In genomic region chr6:48443592-48444309, GRCm38 (mm10) we compare ENCODE assay signal across 8 mouse cellular contexts. TPM values are rescaled to one million over a fixed set of nuclear protein-coding genes. Genes with fewer than 3 reads are reported as not detected.
DNase-seq lines count a peak whose midpoint lies in the region; ATAC-seq and TF ChIP-seq lines count a peak whose summit lies in the region.

No protein-coding gene starts in this region.

- peak overlapping the region; percentile 89 for H3K4me3 ChIP-seq in gastrocnemius, adult 2 months
- peak overlapping the region; percentile 81 for H3K4me3 ChIP-seq in hindbrain, postnatal 0 days (ENCODE audit: low read length)
- H3K4me3 ChIP-seq in macrophage (ENCODE audit: inconsistent target): peak overlapping the region; percentile 70

- no peak for TF ChIP-seq CTCF in gastrocnemius, adult 2 months (IDR thresholded peaks at IDR 0.05)
- no peak for TF ChIP-seq CTCF in hindbrain, postnatal 0 days (IDR thresholded peaks at IDR 0.05; ENCODE audit: low read depth)

- H3K36me3 ChIP-seq in hindbrain, postnatal 0 days (ENCODE audit: insufficient read depth, low read length): peaks cover 10% of the 10 kb centered on the region
- H3K36me3 ChIP-seq in macrophage (ENCODE audit: inconsistent target): peaks cover 37% of the 10 kb centered on the region

- intact Hi-C loops in gastrocnemius, adult 2 months (cut with DNase I): loop anchor here (2.0 to 5.0 kb wide), 2 partner anchors 46 to 61 kb away; partner anchors contain the start of gene Krba1

- peaks cover 5% of the 10 kb centered on the region for H3K4me1 ChIP-seq in hindbrain, postnatal 0 days (ENCODE audit: insufficient read depth, low read length)

- WGBS in hindbrain, postnatal 0 days: 3% methylated on average over 17 of the region's 19 CpGs
- WGBS in macrophage (ENCODE audit: missing documents): 11% methylated on average over 17 of the region's 19 CpGs

- no peaks in the 10 kb centered on the region for H3K9me3 ChIP-seq in hindbrain, postnatal 0 days (ENCODE audit: low read length)

- H3K27ac ChIP-seq in gastrocnemius, adult 2 months: peak overlapping the region; percentile 96
- H3K27ac ChIP-seq in hindbrain, postnatal 0 days: peak overlapping the region; percentile 90
- H3K27ac ChIP-seq in macrophage: peak overlapping the region; percentile 48

- H3K79me2 ChIP-seq in macrophage (ENCODE audit: inconsistent target): no peaks in the 10 kb centered on the region; the same call in 1 of the 2 replicates

- peak; percentile 97 for DNase-seq in R1 (ENCODE audit: low read depth, low spot score)
- DNase-seq in cerebellum, postnatal 10 days: peak; percentile 98 to 99
- peak; percentile 96 for DNase-seq in gastrocnemius, adult 2 months
- DNase-seq in hindbrain, postnatal 0 days (ENCODE audit: low spot score): peak; percentile 96
- peak; percentile 76 to 77 for DNase-seq in left cerebral cortex, adult 18-20 months (ENCODE audit: low spot score in 2 of 2)
- peak; percentile 88 for DNase-seq in right cerebral cortex, postnatal 14 days
- peak; percentile 95 for DNase-seq in urinary bladder, postnatal 25 days (ENCODE audit: low spot score)

- no peaks in the 10 kb centered on the region for H3K27me3 ChIP-seq in hindbrain, postnatal 0 days (ENCODE audit: insufficient read depth, low read length)

- ATAC-seq in hindbrain, postnatal 0 days: peak; percentile 87

- peak overlapping the region; percentile 91 for H3K4me2 ChIP-seq in hindbrain, postnatal 0 days (ENCODE audit: low read depth, low read length)

- peak overlapping the region; percentile 78 for H3K9ac ChIP-seq in hindbrain, postnatal 0 days (replicated peaks; ENCODE audit: low read length)

RNA-seq across cellular contexts. Expression of gene Zfp467, which starts 1.9 kb away (rescaled TPM):
- 10 to 100 TPM; 45.4 to 52.3 TPM for total RNA-seq in gastrocnemius, adult 2 months (2021)
- total RNA-seq in hindbrain, postnatal 0 days (2014; rRNA removed): 27.5 and 61.1 TPM in 2 replicates
- 39.1 and 39.4 TPM in 2 replicates for polyA plus RNA-seq in hindbrain, postnatal 0 days (2015; fragmentation: Nextera tagmentation; extraction: Ambion mirVana)
- total RNA-seq in left cerebral cortex, adult 18-20 months (2021): 10 to 100 TPM; 30.9 to 31.6 TPM
- total RNA-seq in macrophage (2018; cell fraction: chromatin; rRNA removed): 10 to 100 TPM in 19 of 26 experiments, 1 to 10 TPM in 7; 3.4 to 46.3 (median 23.6) TPM
- 10 to 100 TPM in 25 of 26 experiments, 1 to 10 TPM in 1; 9.7 to 31.9 (median 21.3) TPM for total RNA-seq in macrophage (2018; cell fraction: cytosol; rRNA removed)
- total RNA-seq in macrophage (2018; cell fraction: nucleus; rRNA removed): 10 to 100 TPM in 19 of 26 experiments, 1 to 10 TPM in 7; 3.3 to 39.3 (median 19.9) TPM
- 13.5 to 23.8 TPM (median 17.5 TPM) in 3 replicates for polyA plus RNA-seq in macrophage (2018)

RNA-seq across cellular contexts. Expression of gene Sspo, which starts 4.3 kb away (rescaled TPM):
- total RNA-seq in gastrocnemius, adult 2 months (2021): under 1 TPM; 0.50 to 0.69 TPM
- 0.73 and 0.86 TPM in 2 replicates for total RNA-seq in hindbrain, postnatal 0 days (2014; rRNA removed)
- polyA plus RNA-seq in hindbrain, postnatal 0 days (2015; fragmentation: Nextera tagmentation; extraction: Ambion mirVana): 0.10 and 0.38 TPM in 2 replicates
- total RNA-seq in left cerebral cortex, adult 18-20 months (2021): 1 to 10 TPM in 1 of 2 experiments, under 1 TPM in 1; 0.16 to 1.1 TPM
- total RNA-seq in macrophage (2018; cell fraction: chromatin; rRNA removed): under 1 TPM in 19 of 26 experiments, not detected in 7; 0.04 to 0.23 (median 0.10) TPM
- total RNA-seq in macrophage (2018; cell fraction: cytosol; rRNA removed): under 1 TPM in 1 of 26 experiments, not detected in 25; under 0.01 TPM
- total RNA-seq in macrophage (2018; cell fraction: nucleus; rRNA removed): under 1 TPM in 5 of 26 experiments, not detected in 21; 0.04 to 0.22 (median 0.06) TPM
- polyA plus RNA-seq in macrophage (2018): not detected in 3 replicates

RNA-seq across cellular contexts. Expression of gene Krba1, which starts 48.4 kb away (rescaled TPM):
- 10 to 100 TPM; 18.7 to 21.0 TPM for total RNA-seq in gastrocnemius, adult 2 months (2021)
- total RNA-seq in hindbrain, postnatal 0 days (2014; rRNA removed): 38.4 and 49.8 TPM in 2 replicates
- polyA plus RNA-seq in hindbrain, postnatal 0 days (2015; fragmentation: Nextera tagmentation; extraction: Ambion mirVana): 19.1 and 20.5 TPM in 2 replicates
- total RNA-seq in left cerebral cortex, adult 18-20 months (2021): 10 to 100 TPM; 45.9 to 47.5 TPM
- 1 to 10 TPM in 25 of 26 experiments, under 1 TPM in 1; 0.69 to 5.5 (median 2.6) TPM for total RNA-seq in macrophage (2018; cell fraction: chromatin; rRNA removed)
- total RNA-seq in macrophage (2018; cell fraction: cytosol; rRNA removed): under 1 TPM; 0.05 to 0.51 (median 0.22) TPM
- total RNA-seq in macrophage (2018; cell fraction: nucleus; rRNA removed): 1 to 10 TPM in 19 of 26 experiments, under 1 TPM in 7; 0.47 to 2.6 (median 1.1) TPM
- polyA plus RNA-seq in macrophage (2018): 0.22 to 0.59 TPM (median 0.28 TPM) in 3 replicates

Comparison
In these comparisons a context has a peak if more than half of its experiments do, and no peak if none do; other contexts are left out.
1. Peak in every context shown above with its lines: DNase-seq, ATAC-seq, H3K4me3 ChIP-seq and H3K27ac ChIP-seq.